Mouse (Mus musculus) forebrain, embryonic 12.5 days (tissue): ENCODE measurements around the gene Kcne3. TPM values are rescaled to one million over a fixed set of nuclear protein-coding genes. Genes with fewer than 3 reads are reported as not detected.

Experiments used
- ATAC-seq: fragments of 200-750 bp; cut with Nextera tagmentation; 2 replicates; pipeline ENCODE4 v1.8.0; 2017; ENCODE audit warnings: moderate TSS enrichment; ENCODE audit not compliant: low FRiP score
- H3K27ac ChIP-seq: fragments of 300-500 bp; sonication (generic); 2 replicates; pipeline ENCODE4 v1.5.1; 2016; ENCODE audit warnings: mild to moderate bottlenecking
- H3K27me3 ChIP-seq: fragments of 300-500 bp; sonication (generic); 2 replicates; pipeline ENCODE4 v1.6.1; 2016; ENCODE audit warnings: mild to moderate bottlenecking
- H3K36me3 ChIP-seq: fragments of 300-500 bp; sonication (generic); replicated peaks from 2 replicates; pipeline ENCODE4 v1.6.1; 2016; ENCODE audit warnings: mild to moderate bottlenecking
- H3K4me1 ChIP-seq: fragments of 300-500 bp; sonication (generic); 2 replicates; pipeline ENCODE4 v1.6.1; 2016
- H3K4me2 ChIP-seq: fragments of 300-500 bp; sonication (generic); 2 replicates; pipeline ENCODE4 v1.6.1; 2016; ENCODE audit warnings: mild to moderate bottlenecking, moderate library complexity
- H3K4me3 ChIP-seq: fragments of 300-500 bp; sonication (generic); replicated peaks from 2 replicates; pipeline ENCODE4 v1.5.1; 2016; ENCODE audit warnings: mild to moderate bottlenecking
- H3K9ac ChIP-seq: fragments of 300-500 bp; sonication (generic); 2 replicates; pipeline ENCODE4 v1.6.1; 2016; ENCODE audit warnings: mild to moderate bottlenecking
- H3K9me3 ChIP-seq: fragments of 300-500 bp; sonication (generic); 2 replicates; pipeline ENCODE4 v1.6.1; 2016
- WGBS: fragments of 180-500 bp; shearing (Covaris S2); methylation state at CpG from one replicate; pipeline ENCODE4 v1.1.7; 2016; 5-methylcytosine and 5-hydroxymethylcytosine counted together
- polyA plus RNA-seq: library from polyadenylated mRNA; unstranded; fragments of >200 nt; fragmentation: Nextera tagmentation; extraction: Ambion mirVana; gene quantifications from 2 replicates; pipeline ENCODE4 v1.2.1, GENCODE M21; 2016

Kcne3 gene
- polyA plus RNA-seq, 1 experiment from 2014 or later = 3.0 TPM

GRCm38 (mm10) chr7:100227158-100227875, 51.0 kb downstream of the Kcne3 start, which contains the start of gene Pgm2l1:
TSS of gene Pgm2l1 (plus strand) at chr7:100227394.
- Histone ChIP-seq H3K4me1 (peaks cover 11% of the 10 kb centered on the region; the same call in 1 of the 2 replicates), H3K9me3 (no peaks in the 10 kb centered on the region), H3K27ac (peak within 1 kb of the TSS; percentile 90), H3K4me3 (peak within 1 kb of the TSS; percentile 79), H3K36me3 (no peaks in the 10 kb centered on the region), H3K27me3 (no peaks in the 10 kb centered on the region), H3K4me2 (peak within 1 kb of the TSS; percentile 85), H3K9ac (peak within 1 kb of the TSS; percentile 84)
- WGBS = under 1% methylated on average over 66 of the region's 72 CpGs
- peak; percentile 99 for ATAC-seq

- Histone ChIP-seq H3K9ac (peak overlapping the region; percentile 84), H3K4me3 (peak overlapping the region; percentile 79), H3K4me1 (peaks cover 11% of the 10 kb centered on the region; the same call in 1 of the 2 replicates), H3K27ac (peak overlapping the region; percentile 90), H3K9me3 (no peaks in the 10 kb centered on the region), H3K36me3 (no peaks in the 10 kb centered on the region), H3K27me3 (no peaks in the 10 kb centered on the region), H3K4me2 (peak overlapping the region; percentile 85)
- no peak; the same call in 1 of the 2 replicates for ATAC-seq
- WGBS = under 1% methylated on average over 23 of the region's 23 CpGs
Observed at GRCm38 (mm10) chr7:100227896-100228525, 51.7 kb downstream of the Kcne3 start.

GRCm38 (mm10) chr7:100228957-100229356, 52.7 kb downstream of the Kcne3 start:
- 70% methylated on average over 3 of the region's 3 CpGs for WGBS
- no peaks in the 10 kb centered on the region for H3K9me3 ChIP-seq
- no peaks in the 10 kb centered on the region for H3K27me3 ChIP-seq
- no peak for ATAC-seq
- H3K27ac ChIP-seq = no peak overlapping the region
- H3K4me2 ChIP-seq = peak overlapping the region; percentile 85
- H3K9ac ChIP-seq = no peak overlapping the region
- no peaks in the 10 kb centered on the region for H3K36me3 ChIP-seq
- H3K4me1 ChIP-seq = peaks cover 11% of the 10 kb centered on the region; the same call in 1 of the 2 replicates
- H3K4me3 ChIP-seq = peak overlapping the region; percentile 79; the same call in 1 of the 2 replicates

GRCm38 (mm10) chr7:100230646-100231045, 54.3 kb downstream of the Kcne3 start:
- H3K4me3 ChIP-seq = no peak overlapping the region
- H3K4me1 ChIP-seq = peaks cover 11% of the 10 kb centered on the region; the same call in 1 of the 2 replicates
- H3K4me2 ChIP-seq = no peak overlapping the region
- ATAC-seq = no peak
- no peaks in the 10 kb centered on the region for H3K27me3 ChIP-seq
- 95% methylated on average over 1 of the region's 1 CpGs for whole genome bisulfite sequencing
- H3K27ac ChIP-seq = no peak overlapping the region
- no peaks in the 10 kb centered on the region for H3K9me3 ChIP-seq
- H3K36me3 ChIP-seq = no peaks in the 10 kb centered on the region
- H3K9ac ChIP-seq = no peak overlapping the region

- H3K9ac ChIP-seq = no peak overlapping the region
- no peak overlapping the region for H3K27ac ChIP-seq
- H3K27me3 ChIP-seq = no peaks in the 10 kb centered on the region
- no peak overlapping the region for H3K4me3 ChIP-seq
- H3K9me3 ChIP-seq = no peaks in the 10 kb centered on the region
- H3K4me2 ChIP-seq = no peak overlapping the region
- ATAC-seq = no peak
- 61% methylated on average over 1 of the region's 1 CpGs for WGBS
- peaks cover 11% of the 10 kb centered on the region; the same call in 1 of the 2 replicates for H3K4me1 ChIP-seq
- no peaks in the 10 kb centered on the region for H3K36me3 ChIP-seq
Observed at GRCm38 (mm10) chr7:100231661-100232060, 55.4 kb downstream of the Kcne3 start.

GRCm38 (mm10) chr7:100233681-100234080, 57.4 kb downstream of the Kcne3 start:
- no peak for ATAC-seq
- H3K27me3 ChIP-seq = no peaks in the 10 kb centered on the region
- no peak overlapping the region for H3K9ac ChIP-seq
- no peaks in the 10 kb centered on the region for H3K9me3 ChIP-seq
- peaks cover under 1% of the 10 kb centered on the region; the same call in 1 of the 2 replicates for H3K4me1 ChIP-seq
- no peak overlapping the region for H3K4me3 ChIP-seq
- H3K36me3 ChIP-seq = no peaks in the 10 kb centered on the region
- no peak overlapping the region for H3K4me2 ChIP-seq
- H3K27ac ChIP-seq = no peak overlapping the region

Other genes starting within 250 kb of the Kcne3 start
- gene Rnf169, start 196.1 kb upstream of the Kcne3 start, polyA plus RNA-seq = 6.0 and 7.1 TPM in 2 replicates
- gene Chrdl2, start 170.3 kb upstream of the Kcne3 start, polyA plus RNA-seq = 0.13 and 0.20 TPM in 2 replicates
- 98.4 and 98.7 TPM in 2 replicates for gene Pold3, start 54.9 kb upstream of the Kcne3 start, polyA plus RNA-seq
- gene Lipt2, start 17.2 kb upstream of the Kcne3 start, polyA plus RNA-seq = 14.4 and 14.9 TPM in 2 replicates
- gene Pgm2l1, start 50.9 kb downstream of the Kcne3 start, polyA plus RNA-seq = 8.0 and 8.9 TPM in 2 replicates
- gene P4ha3, start 109.0 kb downstream of the Kcne3 start, polyA plus RNA-seq = 4.1 and 4.2 TPM in 2 replicates
- gene C2cd3, start 195.7 kb downstream of the Kcne3 start, polyA plus RNA-seq = 44.3 and 49.5 TPM in 2 replicates
- 103 TPM in 2 replicates for gene Ppme1, start 195.8 kb downstream of the Kcne3 start, polyA plus RNA-seq